Mouse (Mus musculus) retina, adult 2 months (tissue): ENCODE data around the gene Hist2h2bb.
"Not testable (repeated sequence)": the region's sequence is repeated elsewhere in the genome, so short reads cannot be mapped to it uniquely, and the experiment has no call there.

Source experiments
- DNase-seq: peaks from one replicate; pipeline ENCODE4 v3.0.0-alpha.2; 2012; ENCODE audit warnings: low read depth, low spot score

Hist2h2bb gene

DNA sequence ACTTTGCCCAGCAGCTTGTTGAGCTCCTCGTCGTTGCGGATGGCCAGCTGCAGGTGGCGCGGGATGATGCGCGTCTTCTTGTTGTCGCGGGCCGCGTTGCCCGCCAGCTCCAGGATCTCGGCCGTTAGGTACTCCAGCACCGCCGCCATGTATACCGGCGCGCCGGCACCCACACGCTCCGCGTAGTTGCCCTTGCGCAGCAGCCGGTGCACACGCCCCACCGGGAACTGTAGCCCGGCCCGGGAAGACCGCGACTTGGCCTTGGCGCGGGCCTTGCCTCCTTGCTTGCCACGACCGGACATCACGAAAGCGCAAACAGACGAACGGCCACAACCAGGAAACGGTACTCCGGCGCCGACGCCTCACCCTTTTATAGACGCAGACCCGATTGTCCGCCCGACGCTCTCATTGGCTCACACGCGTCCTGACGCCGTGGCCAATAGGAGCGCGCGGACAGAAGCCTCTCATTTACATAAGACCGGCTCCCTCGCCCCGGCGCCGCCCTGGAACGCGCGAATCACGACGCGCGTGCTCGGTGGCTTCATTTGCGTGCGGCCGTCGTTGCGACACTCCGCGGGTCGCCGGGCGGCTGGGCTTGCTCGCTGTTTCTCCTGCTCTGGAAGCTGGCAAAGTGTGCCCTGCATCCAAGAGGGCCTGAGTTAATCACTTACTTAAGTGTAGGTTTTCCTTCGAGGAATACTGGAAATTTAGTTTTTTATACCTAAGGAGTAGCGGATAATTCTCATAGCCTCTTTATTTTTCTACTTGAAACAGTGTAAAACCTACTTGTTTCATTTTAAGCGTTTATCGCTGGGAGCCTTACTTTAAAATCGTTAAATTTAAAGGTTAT is 29.4 kb upstream of the Hist2h2bb start, which contains the start of gene Hist2h2aa2:
TSS of gene Hist2h2aa2 (minus strand) at position 328 of the 850 bp plus-strand sequence.
- DNase-seq, result peak; percentile 38

DNA sequence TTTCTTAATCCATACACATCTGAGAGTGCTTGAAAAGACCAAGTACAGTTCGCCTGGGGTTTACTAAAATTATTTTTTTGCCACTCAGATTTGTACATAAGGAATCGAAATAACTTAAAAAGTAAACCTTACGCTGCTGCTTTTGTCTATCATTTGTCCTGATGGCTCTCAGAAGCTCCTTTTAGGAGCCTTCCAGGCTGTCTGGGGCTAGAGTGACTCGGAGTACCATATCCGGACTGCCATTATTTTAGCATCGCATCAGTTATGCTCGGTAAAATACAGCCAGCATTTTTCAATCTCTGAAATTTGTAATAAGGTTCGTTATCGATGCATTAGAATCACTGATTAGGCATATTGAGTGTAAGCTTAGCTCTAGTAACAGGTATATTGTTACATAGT is 28.8 kb upstream of the Hist2h2bb start:
- DNase-seq, result no peak

DNA sequence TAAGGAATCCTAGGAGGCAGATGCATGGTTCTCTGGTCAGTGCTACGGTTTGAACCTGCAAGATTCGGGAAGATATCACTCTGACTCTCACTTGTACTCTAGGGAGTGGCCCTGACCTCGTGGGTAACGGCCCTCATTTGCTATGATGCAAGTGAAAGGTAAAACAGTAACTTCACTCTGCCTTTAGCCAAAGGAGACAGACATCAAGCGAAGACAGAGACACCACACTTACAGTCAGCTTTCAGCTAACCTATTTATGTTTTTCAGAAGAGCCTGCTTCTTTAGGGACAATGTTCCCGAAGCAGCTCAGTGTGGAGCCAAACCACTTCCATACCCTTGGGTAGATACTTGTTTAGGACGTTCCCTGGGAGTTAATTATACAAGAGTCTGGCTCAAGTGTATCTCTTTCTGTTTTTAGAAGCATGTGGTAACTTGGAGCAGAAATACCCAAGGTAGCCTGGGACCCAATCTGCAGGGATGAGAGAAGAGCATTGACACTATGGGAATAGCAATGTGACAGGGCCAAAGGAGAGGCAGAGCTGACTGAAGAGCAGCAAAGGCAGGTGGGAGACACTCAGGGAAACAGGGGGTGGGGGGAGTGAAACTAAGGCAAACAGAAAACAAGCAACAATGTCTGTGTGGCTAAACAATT is 25.5 kb upstream of the Hist2h2bb start:
- no peak for DNase-seq

DNA sequence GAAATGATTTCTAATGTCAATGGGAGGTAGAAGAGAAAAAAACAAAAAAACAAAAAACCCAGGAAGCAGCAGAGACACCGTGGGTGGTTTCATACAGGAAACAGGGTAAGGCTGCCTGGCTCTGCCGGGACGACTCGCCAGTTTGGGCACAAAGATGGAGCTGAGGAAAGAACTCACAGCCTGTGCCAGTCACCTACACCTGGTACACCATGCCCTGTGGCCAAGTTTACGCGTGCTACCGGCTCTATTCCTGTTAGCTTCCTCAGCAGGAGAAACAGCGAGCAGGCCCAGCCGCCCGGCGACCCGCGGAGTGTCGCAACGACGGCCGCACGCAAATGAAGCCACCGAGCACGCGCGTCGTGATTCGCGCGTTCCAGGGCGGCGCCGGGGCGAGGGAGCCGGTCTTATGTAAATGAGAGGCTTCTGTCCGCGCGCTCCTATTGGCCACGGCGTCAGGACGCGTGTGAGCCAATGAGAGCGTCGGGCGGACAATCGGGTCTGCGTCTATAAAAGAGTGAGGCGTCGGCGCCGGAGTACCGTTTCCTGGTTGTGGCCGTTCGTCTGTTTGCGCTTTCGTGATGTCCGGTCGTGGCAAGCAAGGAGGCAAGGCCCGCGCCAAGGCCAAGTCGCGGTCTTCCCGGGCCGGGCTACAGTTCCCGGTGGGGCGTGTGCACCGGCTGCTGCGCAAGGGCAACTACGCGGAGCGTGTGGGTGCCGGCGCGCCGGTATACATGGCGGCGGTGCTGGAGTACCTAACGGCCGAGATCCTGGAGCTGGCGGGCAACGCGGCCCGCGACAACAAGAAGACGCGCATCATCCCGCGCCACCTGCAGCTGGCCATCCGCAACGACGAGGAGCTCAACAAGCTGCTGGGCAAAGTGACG is 24.3 kb upstream of the Hist2h2bb start, which contains the start of gene Hist2h2aa1:
TSS of gene Hist2h2aa1 (plus strand) at position 495 of the 884 bp plus-strand sequence.
- DNase-seq, result not testable (repeated sequence)

DNA sequence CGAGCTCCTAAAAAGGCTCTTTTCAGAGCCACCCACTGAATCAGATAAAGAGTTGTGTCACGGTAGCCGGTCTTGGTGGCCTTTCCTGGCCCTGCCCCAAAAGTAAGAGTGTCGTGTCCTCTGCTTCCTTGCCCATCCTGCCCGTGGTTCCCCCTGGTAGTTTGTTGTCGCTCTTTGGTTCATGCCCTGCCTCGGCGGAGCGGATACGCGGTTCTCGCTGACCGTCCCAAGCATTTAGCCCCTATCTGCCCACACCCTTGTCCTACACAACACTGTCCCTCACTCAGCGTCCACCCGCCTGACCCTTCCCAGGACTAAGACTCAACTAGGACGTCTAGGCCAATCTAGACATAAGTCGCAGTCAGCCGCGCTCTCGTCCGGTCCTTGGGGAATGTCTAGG is 23.5 kb upstream of the Hist2h2bb start:
- not testable (repeated sequence) for DNase-seq

DNA sequence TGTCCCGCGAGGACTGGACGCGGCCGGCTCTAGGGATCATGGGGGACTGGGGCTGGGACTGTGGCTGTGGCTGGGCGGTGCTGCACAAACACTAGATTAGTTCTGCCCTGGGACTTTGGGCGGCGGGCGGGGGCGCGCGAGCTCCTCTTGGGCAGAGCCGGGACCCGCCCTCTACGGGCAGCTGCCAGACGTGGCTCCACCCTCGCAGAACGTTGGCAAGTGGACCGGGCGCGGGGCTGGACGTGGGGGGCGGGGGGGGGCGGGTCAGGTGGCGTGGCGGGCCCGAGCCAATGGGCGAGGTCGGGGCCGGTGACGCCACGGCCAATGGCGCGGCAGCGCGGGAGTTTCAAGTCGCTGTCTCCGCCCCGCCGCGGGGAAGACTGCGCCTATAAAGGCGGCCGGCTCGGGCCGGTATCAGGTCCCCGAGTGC is 23.1 kb upstream of the Hist2h2bb start, which contains the start of gene Hist2h3c1:
TSS of gene Hist2h3c1 (plus strand) at position 259 of the 430 bp plus-strand sequence.
- not testable (repeated sequence) for DNase-seq

DNA sequence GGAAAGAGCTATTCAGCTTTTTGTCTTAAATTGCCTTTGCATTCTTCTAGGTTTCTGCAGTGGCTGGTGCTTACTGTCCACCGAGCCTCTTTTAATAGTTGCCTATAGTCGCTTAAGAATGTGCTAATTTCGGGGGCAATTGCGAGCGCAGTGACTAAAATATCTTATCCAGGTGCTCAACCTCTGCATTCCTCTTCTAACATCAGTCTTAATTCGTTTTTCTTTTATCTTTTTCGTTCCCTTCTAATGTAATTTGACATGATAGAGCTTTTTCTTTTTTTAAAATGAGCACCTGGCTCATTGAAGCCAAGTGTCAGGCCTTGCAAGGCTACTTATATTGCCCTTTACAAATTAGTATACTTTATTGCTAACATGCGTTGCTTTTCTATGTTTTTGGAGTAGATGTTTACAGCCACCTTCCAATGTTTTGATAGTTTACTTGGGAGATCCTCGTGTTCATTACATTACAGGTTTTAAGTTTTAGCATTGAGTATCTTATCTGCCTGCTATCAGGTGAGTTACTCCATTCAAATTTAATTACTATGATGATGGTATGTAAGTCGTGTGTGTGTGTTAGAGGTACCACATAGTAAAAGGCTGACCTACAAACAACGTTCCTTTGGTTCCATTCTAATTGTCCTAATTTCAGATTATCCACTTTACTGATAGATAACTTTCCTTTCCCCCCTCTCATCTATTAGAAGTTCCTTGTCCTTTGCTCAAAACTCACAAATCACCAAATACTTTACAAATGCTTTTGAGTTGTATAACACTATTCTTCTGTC is 22.0 kb upstream of the Hist2h2bb start:
- DNase-seq, result no peak

DNA sequence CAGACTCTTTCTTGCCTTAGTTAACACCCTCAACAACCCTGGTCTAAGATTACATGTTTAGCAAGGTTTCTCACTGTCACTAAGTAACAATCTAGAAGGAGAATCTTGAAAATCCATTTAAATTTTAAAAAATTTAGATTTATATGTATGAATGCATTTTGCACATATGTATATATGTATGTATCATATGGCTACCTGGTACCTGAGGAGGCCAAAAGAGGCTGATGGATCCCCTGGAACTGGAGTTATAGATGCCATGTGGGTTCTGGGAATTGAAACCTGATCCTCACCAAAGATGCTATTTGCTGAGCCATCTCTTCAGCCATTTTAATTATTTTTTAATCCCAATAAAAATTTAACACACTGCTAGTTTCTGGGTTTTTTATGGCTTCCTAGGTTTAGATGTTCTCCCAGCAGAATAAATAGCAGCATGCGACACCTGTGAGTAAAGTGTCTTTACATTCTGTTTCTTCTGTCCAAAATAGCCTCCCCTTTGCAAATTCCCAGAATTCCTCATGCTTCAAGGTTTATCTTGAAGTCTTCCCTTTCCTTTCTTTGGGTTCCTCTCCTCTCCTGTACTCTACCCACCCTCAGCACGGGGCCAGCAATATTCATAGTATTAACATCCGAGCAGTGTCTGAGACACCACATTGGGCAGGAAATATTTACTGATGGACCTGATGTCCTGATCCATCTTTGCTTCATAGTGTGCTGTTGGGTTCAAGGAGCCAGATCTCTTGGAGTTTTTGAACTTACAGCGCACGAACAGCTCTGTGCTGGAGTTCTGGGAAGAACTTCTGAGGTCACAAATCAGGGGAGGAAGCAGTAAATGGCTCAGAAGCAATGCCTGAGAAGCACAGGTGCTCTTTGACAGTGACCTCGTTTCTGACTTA is 21.2 kb upstream of the Hist2h2bb start:
- DNase-seq, result no peak

DNA sequence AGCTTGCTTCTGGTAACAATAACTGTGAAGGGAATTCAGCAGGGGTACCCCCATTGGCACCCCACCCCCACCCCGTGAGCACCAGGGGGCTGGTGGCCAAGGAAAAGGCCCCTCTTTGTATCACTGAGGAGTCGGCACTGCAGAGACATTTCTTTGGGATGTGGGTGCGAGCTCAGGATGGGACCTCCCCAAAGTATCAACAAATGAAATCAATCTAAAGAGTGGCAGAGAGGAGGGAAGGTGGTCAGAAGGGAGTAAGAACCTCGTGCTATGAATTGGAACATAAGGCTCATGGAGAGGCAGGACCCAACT is 20.6 kb upstream of the Hist2h2bb start:
- DNase-seq, result no peak

DNA sequence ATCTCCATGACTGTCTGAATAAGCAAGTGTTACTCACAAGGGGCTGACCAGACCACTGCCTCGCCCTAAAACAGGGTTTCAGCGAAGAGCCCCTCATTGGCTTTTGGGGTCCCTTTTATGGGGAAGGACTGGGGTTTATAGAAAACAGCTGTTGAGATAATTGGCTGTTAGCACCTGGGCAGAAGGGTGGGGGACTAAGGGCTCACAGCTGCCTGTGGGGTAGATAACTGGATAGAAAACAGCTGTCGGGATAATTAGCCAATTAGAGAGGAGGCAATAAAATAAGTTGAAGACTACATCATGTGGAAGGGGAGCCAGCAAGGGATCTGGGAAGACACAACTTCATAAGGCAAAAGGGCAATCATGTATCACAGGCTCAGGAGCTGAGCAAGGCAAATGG is 18.7 kb upstream of the Hist2h2bb start:
- DNase-seq, result no peak

DNA sequence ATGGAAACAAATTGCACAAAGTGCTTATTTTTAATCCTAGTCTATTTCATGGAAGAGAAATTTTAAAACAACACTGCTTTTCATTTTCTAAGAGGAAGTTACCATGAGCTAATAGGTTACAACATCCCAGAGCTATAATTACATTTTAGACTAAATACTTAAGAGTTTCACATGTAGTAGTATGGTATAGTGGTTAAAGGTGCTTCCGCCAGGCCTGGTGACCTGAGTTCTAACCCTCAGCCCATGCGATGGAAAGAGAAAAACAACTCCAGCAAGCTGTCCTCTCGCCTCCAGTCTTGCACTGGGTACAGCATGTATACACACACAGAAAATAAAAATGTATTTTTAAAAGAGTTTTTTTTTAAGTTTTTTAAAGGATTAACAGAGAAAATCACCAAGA is 17.8 kb upstream of the Hist2h2bb start:
- DNase-seq, result no peak

DNA sequence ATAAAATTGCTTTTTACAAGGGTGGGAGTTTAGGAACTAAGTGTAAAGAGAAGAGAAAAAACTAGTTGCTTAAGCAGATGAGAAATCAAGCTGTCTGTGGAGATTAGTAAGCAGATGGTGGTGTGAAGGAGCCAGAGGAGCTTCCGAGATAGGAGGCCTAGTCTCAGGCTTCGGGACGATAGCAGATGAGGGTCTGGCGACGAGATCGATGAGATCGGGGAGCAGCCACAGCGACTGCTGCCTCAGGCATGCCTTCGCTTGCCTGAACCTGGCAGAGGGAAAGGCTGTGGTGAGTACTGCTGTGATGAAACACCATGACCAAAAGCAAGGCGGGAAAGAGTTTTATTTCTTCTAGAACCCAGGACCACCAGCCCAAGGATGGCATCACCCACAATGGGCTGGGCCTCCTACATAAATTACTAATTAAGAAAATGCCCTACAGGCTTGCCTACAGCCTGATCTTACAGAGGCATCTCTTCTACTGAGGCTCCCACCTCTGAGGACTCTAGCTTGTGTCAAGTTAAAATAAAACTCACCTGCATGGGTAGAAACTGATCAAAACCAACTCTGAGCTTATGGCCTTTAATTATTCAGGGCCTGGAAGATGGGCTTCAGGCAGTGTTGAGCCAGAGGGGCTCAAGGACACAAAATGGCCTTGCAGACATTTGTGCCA is 14.7 kb upstream of the Hist2h2bb start:
- DNase-seq, result no peak

DNA sequence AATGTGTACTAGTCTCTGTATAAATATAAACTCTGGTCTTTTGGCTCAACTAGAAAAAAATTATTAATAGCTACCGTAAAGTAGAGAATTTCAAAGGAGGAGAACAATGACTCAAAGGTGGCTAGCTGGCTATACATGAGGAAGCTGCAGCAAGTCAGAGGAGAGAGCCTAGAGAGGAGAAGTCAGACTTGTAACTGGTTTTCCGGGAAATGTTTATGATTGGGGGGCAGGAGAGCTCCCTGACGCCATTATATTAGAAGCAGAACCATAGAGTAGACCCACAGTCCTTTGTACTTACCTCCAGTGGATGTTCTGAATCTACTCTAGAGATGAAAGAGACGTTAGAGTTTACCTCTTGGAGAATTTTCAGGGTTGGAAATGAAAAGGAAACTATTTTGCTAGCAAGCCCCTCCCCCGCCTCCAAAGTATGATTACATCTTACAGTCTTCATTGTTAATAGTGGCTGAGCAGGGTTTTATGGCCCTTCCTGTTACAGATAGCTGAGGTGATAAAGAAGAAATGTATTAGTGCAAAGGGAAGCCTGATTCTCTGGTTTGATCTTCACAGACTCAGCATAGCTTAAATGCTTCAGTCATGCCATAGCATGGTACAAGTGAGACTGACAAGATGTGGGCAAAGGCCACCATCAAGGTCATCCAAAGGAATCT is 13.5 kb upstream of the Hist2h2bb start:
- no peak for DNase-seq

DNA sequence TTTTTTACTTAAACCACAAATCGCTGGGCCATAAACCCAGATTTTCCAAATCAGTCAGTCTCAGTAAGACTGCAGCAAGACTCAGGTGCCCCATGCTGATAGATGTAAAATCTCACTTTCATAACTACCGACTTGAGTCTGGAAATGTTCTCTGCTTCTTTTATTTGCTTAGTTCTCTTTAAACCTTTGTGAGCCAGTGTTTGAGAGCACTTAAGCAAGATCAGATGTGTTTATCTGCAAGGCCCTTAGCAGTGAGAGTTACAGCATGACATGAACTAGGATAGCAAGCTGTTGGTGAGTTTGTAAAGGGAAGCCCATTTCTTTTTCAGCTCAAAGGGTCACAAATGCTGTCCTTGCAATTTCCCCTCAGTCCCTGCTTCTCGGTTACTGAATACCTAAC is 12.4 kb upstream of the Hist2h2bb start:
- no peak for DNase-seq

DNA sequence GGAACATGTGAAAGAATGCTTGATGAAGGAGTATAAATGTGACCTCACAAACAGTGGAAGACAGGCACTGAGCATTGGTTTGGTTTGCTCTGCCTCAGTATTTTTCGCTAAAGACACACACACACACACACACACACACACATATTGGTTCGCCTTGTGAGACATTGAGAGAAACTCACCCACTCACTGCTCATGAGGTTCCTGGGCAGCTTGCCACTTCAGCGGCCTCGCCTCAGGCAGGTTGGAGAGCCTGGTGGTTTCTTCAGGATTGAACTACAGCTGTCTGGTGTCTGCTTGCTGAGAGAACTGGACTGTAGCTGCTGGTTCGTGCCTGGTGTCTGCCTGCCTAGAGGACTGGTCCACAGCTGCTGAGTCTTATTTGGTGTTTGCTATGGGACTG is 9.3 kb upstream of the Hist2h2bb start:
- no peak for DNase-seq

DNA sequence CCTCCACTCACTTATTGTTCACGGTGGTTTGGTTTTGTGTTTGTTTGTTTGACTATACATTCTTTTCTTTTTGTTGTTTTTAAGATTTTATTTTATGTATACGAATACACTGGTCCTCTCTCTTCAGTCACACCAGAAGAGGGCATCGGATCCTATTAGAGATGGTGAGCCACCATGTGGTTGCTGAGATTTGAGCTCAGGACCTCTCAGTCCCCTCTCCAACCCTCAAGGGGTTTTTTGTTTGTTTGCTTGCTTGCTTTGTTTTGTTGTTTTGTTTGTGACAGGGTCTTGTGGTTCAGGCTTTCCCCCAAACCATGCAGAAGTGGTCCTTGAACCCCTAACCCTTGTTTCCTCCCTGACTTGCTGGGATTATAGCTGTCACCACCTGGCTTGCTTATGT is 7.9 kb upstream of the Hist2h2bb start:
- no peak for DNase-seq

DNA sequence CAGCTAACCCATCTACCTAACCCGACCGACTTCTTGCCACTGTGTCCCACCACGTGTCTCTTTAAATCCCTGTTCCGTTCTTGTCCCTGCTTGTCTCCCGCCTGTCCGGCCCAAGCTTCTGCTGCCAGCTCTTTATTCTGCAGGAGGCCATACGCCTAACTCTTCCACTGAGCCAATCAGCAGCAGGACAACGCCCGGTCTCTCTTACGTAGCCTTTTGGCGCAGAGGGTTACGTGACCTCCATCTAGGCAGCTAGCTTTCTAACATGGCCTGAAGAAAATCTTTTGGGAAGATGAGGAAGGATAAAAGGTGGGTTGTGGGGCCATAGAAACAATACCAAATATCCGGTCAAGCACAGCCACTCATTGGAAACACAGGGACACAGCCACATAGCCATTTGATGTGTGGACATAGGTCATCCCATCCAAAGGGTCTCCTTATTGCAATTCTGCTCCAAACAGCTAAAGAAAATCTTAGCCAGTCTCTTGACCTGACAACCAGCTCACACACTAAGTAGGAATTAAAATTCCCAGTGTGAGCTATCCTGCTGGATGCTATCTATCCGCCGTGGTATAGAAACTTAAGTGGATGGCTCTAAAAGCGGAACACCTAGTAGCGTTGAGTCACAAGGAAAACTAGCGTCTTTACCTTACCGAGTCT is 7.2 kb upstream of the Hist2h2bb start:
- DNase-seq, result no peak

DNA sequence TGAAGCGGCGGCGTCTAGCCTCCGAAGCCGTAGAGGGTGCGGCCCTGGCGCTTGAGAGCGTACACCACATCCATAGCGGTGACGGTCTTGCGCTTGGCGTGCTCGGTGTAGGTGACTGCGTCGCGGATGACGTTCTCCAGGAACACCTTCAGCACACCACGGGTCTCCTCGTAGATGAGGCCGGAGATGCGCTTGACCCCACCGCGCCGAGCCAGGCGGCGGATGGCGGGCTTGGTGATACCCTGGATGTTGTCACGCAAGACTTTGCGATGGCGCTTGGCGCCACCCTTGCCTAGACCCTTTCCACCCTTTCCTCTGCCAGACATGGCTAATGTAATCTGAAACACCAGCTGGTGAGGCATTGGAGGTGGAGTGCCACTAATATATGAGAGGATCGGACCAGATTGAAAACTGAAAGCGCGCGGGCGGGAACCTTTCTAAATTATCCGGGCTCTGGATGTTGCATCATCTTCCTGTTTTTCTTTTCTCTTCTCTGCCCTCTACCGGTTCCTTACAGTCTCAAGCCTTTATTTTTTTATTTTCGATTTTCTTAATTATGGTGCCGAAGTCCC is 6.5 kb upstream of the Hist2h2bb start, which contains the start of gene Hist2h4:
TSS of gene Hist2h4 (minus strand) at position 333 of the 572 bp plus-strand sequence.
- peak; percentile 89 for DNase-seq
